Mouse (Mus musculus) ovary, adult 18-20 months (tissue): Measurements from ENCODE around the gene Mat2b.

Experiments used
- DNase-seq: peaks from one replicate; pipeline ENCODE4 v3.0.0; 2022; ENCODE audit warnings: low spot score, mixed read lengths

Gene Mat2b

DNA sequence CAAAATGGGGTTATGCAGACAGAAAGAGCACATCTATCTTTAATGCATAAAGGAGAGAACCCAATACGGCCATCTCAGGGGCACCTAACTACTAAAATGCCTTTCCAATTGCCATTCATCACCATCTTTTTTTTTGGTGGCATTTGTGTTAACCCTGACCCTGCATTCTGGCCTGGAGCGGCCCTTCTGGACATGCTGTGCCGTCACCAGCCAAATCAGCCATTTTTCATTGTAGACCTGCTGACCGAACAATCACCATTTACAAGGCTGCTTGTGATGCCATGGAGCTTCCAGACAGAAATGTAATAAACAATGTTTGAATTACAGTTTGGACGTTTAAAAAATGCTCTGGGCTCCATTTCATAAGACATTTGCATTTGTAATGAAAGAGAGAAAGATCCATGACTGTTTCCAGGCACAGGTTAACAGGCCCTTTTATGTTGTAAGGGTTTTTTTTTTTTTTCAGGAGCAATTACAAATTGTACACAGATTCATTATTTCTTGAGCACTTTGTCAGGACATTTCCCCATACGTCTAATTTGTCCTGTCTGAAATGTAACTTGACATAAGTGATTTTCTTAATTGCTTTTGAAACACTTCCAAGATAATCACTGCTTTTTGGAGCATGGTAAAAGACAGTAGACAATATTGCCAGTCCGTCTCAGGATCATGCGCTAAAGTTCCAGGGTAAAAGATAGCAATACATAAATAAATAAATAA is 45.1 kb downstream of the Mat2b start:
- DNase-seq: no peak

DNA sequence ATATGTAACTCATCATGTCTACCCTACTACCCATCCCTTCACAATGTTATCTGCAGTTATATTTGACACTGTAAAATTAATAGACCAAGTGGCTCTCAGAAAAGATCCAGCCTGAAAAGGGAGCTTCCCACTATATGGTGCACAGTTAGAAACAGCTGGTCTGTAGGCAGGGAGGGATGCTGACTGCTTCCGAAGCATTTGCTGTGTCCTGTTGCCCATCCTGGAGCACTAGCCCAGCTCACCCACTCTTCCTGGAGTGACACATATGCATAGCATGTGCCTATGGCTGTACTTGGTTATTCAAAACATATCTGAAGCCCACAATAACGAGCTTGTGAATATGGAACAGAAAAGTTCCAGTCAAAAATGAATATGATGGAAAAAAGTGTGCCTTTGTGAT is 47.8 kb downstream of the Mat2b start:
- no peak for DNase-seq
